Mouse (Mus musculus) olfactory bulb, adult 2 months (tissue): ENCODE measurements around the gene Gm10300.

Source experiments
- CTCF ChIP-seq: fragments of 200-500 bp; IDR thresholded peaks from 2 replicates; pipeline ENCODE4 v1.5.1; 2012; ENCODE audit warnings: low read depth, mild to moderate bottlenecking, low read length, moderate library complexity; ENCODE audit not compliant: insufficient read depth
- POLR2A ChIP-seq: fragments of 200-500 bp; IDR thresholded peaks from 2 replicates; pipeline ENCODE4 v1.6.1; 2012; ENCODE audit warnings: mild to moderate bottlenecking, low read depth, low read length, moderate library complexity; ENCODE audit not compliant: insufficient read depth

GRCm38 (mm10) chr4:132077445-132077844 lies 2.9 kb downstream of the Gm10300 start:
- TF ChIP-seq CTCF = no peak
- no peak for TF ChIP-seq POLR2A
